Mouse (Mus musculus) adrenal gland (tissue): ENCODE measurements around the gene Cnga1.
"Not testable (repeated sequence)": the region's sequence is repeated elsewhere in the genome, so short reads cannot be mapped to it uniquely, and the experiment has no call there.

Experiments
- intact Hi-C: fragments of 180-260 bp; cut with DNase I; formaldehyde crosslinking; loops from one replicate; pipeline ENCODE4 v1.15.1; 2025

Cnga1 gene

GRCm38 (mm10) chr5:72643655-72644054 lies 420 bp downstream of the Cnga1 start:
- intact Hi-C loops = no loop called here

- intact Hi-C loops = no loop called here
Observed at GRCm38 (mm10) chr5:72640072-72640471, 4.0 kb downstream of the Cnga1 start.

- intact Hi-C loops = no loop called here
Observed at GRCm38 (mm10) chr5:72636576-72636975, 7.5 kb downstream of the Cnga1 start.

GRCm38 (mm10) chr5:72636122-72636521 lies 8.0 kb downstream of the Cnga1 start:
- intact Hi-C loops = no loop called here

- intact Hi-C loops = no loop called here
Observed at GRCm38 (mm10) chr5:72634791-72635271, 9.2 kb downstream of the Cnga1 start.

GRCm38 (mm10) chr5:72630026-72630425 lies 14.0 kb downstream of the Cnga1 start:
- intact Hi-C loops = no loop called here

GRCm38 (mm10) chr5:72621022-72621421 lies 23.1 kb downstream of the Cnga1 start:
- intact Hi-C loops = no loop called here

GRCm38 (mm10) chr5:72617413-72617812 lies 26.7 kb downstream of the Cnga1 start:
- intact Hi-C loops = no loop called here

- intact Hi-C loops = loop anchor here (10.0 kb wide), 1 partner anchor 248 kb away; no protein-coding TSS in a partner anchor
Observed at GRCm38 (mm10) chr5:72603138-72603537, 40.9 kb downstream of the Cnga1 start.

- intact Hi-C loops = loop anchor here (10.0 kb wide), 1 partner anchor 246 kb away; no protein-coding TSS in a partner anchor
Observed at GRCm38 (mm10) chr5:72601006-72601405, 43.1 kb downstream of the Cnga1 start.

GRCm38 (mm10) chr5:72587192-72587681 lies 56.8 kb downstream of the Cnga1 start, which contains the start of gene Gm5868:
Gene Gm5868 (minus strand): TSS chr5:72587551.
- intact Hi-C loops = no loop called here

GRCm38 (mm10) chr5:72586667-72587191 lies 57.3 kb downstream of the Cnga1 start:
- intact Hi-C loops = not testable (repeated sequence)

GRCm38 (mm10) chr5:72586122-72586521 lies 58.0 kb downstream of the Cnga1 start:
- intact Hi-C loops = not testable (repeated sequence)

- intact Hi-C loops = not testable (repeated sequence)
Observed at GRCm38 (mm10) chr5:72580970-72581332, 63.1 kb downstream of the Cnga1 start, which contains the start of gene Zar1. Gene Zar1 (minus strand): TSS chr5:72581254.

- intact Hi-C loops = not testable (repeated sequence)
Observed at GRCm38 (mm10) chr5:72580088-72580969, 63.7 kb downstream of the Cnga1 start.

- intact Hi-C loops = not testable (repeated sequence)
Observed at GRCm38 (mm10) chr5:72579599-72579998, 64.5 kb downstream of the Cnga1 start.

- intact Hi-C loops = no loop called here
Observed at GRCm38 (mm10) chr5:72565621-72566020, 78.5 kb downstream of the Cnga1 start.

GRCm38 (mm10) chr5:72563183-72563582 lies 80.9 kb downstream of the Cnga1 start:
- intact Hi-C loops = not testable (repeated sequence)

- intact Hi-C loops = no loop called here
Observed at GRCm38 (mm10) chr5:72560976-72561628, 83.0 kb downstream of the Cnga1 start.

- intact Hi-C loops = no loop called here
Observed at GRCm38 (mm10) chr5:72559544-72560049, 84.5 kb downstream of the Cnga1 start, which contains the start of gene Nfxl1. Gene Nfxl1 (minus strand): TSS chr5:72559684.
